Mouse (Mus musculus): ENCODE data around the gene St8sia1. TPM values are rescaled to one million over a fixed set of nuclear protein-coding genes. Genes with fewer than 3 reads are reported as not detected.

Gene St8sia1
- polyA plus RNA-seq (2014; fragmentation: Illumina TruSeq; extraction: RNeasy Lipid Tissue Mini Kit (QIAGEN cat#74804); ENCODE audit: low read depth, low replicate concordance), result 50.8 TPM

GRCm38 (mm10) chr6:142964076-142964530, at the start of gene St8sia1:
Gene St8sia1 (minus strand): TSS chr6:142964452.

GRCm38 (mm10) chr6:142804402-142804801, 159.8 kb downstream of the St8sia1 start, which contains the start of gene Sult6b2:
Gene Sult6b2 (minus strand): TSS chr6:142804502.

Other genes with a start within 250 kb of the St8sia1 start
- gene Cmas, start 207.8 kb downstream of the St8sia1 start, polyA plus RNA-seq (2014; fragmentation: Illumina TruSeq; extraction: RNeasy Lipid Tissue Mini Kit (QIAGEN cat#74804); ENCODE audit: low read depth, low replicate concordance), result 63.8 TPM
- not detected for gene Sult6b2, start 159.9 kb downstream of the St8sia1 start, polyA plus RNA-seq (2014; fragmentation: Illumina TruSeq; extraction: RNeasy Lipid Tissue Mini Kit (QIAGEN cat#74804); ENCODE audit: low read depth, low replicate concordance)
- gene C2cd5, start 135.7 kb upstream of the St8sia1 start, polyA plus RNA-seq (2014; fragmentation: Illumina TruSeq; extraction: RNeasy Lipid Tissue Mini Kit (QIAGEN cat#74804); ENCODE audit: low read depth, low replicate concordance), result 30.2 TPM
- gene Etnk1, start 202.8 kb upstream of the St8sia1 start, polyA plus RNA-seq (2014; fragmentation: Illumina TruSeq; extraction: RNeasy Lipid Tissue Mini Kit (QIAGEN cat#74804); ENCODE audit: low read depth, low replicate concordance), result 414 TPM